Mouse (Mus musculus) heart, postnatal 0 days (tissue): ENCODE measurements at regions not wholly inside any gene's neighbourhood (a gene's known extent, or its start where the extent isn't known, plus 50 kb on each side); places are given as distances from the start of the nearest gene placed in this dataset.

Source experiments
- CTCF ChIP-seq: IDR thresholded peaks from 2 replicates; pipeline ENCODE4 v1.5.1; 2016; ENCODE audit warnings: antibody characterized with exemption, control low read depth, low read depth
- EP300 ChIP-seq: IDR thresholded peaks from 2 replicates; pipeline ENCODE4 v1.6.1; 2016; ENCODE audit warnings: antibody characterized with exemption, low read depth

GRCm38 (mm10) chr11:84667711-84668110, 142.4 kb upstream of the Lhx1 start:
- no peak for TF ChIP-seq CTCF
- no peak for TF ChIP-seq EP300
